Mouse (Mus musculus) lung, adult 2 months (tissue): ENCODE measurements around the gene Cd82.

Source experiments
- CTCF ChIP-seq: fragments of 200-500 bp; IDR thresholded peaks from 2 replicates; pipeline ENCODE4 v1.5.1; 2011; ENCODE audit warnings: mild to moderate bottlenecking, low read length, control low read depth; ENCODE audit not compliant: insufficient read depth
- POLR2A ChIP-seq: fragments of 200-500 bp; IDR thresholded peaks from 2 replicates; pipeline ENCODE4 v1.6.1; 2011; ENCODE audit warnings: low read depth, mild to moderate bottlenecking, control low read depth, low read length, borderline replicate concordance; ENCODE audit errors: extremely low read depth

- no peak for TF ChIP-seq POLR2A
- no peak for TF ChIP-seq CTCF
Measured at GRCm38 (mm10) chr2:93458332-93459207, 4.4 kb downstream of the Cd82 start.
